Mouse (Mus musculus) E14TG2a.4 (cell line): ENCODE results near the gene Ppp1r21.

ENCODE experiments used
- CTCF ChIP-seq: conservative IDR thresholded peaks from 2 replicates; pipeline ENCODE4 v1.5.1; 2014; ENCODE audit warnings: low read length
- POU5F1 ChIP-seq: IDR thresholded peaks from 2 replicates; pipeline ENCODE4 v1.6.1; 2014; ENCODE audit warnings: low read length, borderline replicate concordance

GRCm38 (mm10) chr17:88481587-88481986 lies 48.3 kb upstream of the Ppp1r21 start:
- no peak for TF ChIP-seq CTCF
- TF ChIP-seq POU5F1, result no peak
